Mouse (Mus musculus) CD4-positive, CD25-positive, alpha-beta regulatory T cell, adult 2 months (primary cell): ENCODE data around the gene Cacna2d4.

Experiments
- DNase-seq: peaks from one replicate; pipeline ENCODE4 v3.0.0-alpha.2; 2012; ENCODE audit warnings: low read depth, low spot score

Gene Cacna2d4

GRCm38 (mm10) chr6:119310176-119310575 lies 73.8 kb downstream of the Cacna2d4 start:
- no peak for DNase-seq

DNA sequence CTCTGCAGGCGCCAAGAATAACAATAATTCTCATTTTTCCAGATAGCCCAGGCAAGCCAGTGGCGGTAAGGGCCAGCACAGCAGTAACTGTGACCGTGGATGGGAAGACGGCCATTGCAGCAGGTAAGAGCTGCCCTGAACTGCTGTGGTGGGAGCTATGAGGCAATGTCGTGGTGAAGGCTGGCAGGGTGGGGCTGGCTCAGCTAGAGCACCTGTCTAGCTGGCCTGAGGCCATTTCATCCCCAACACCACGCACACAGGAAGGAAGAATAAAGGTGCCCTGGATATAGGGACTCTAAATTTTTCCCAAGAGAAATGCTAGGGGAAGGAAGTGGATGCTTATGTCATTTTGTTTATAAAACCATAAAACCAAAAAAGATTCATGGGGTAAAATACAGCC lies 76.1 kb downstream of the Cacna2d4 start:
- no peak for DNase-seq

DNA sequence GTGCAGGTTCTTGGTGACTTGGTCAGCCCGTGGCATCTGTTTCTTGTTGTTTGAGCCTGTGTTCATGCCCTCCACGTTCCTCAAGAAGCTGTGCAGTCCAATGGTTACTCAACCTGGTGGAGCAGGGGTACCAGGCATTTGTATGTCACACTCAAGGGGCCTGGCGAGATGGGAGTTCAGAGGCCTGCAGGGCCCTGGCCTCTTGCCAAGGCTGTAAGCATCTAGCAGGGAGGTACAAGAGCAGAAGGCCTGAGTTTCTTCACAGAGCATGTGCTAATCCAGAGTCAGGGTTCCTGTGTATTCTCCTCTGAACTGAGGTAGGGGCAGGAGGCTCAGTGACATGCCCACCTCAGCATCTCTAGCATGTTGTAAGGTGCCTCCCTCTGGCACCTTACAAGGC lies 76.8 kb downstream of the Cacna2d4 start:
- no peak for DNase-seq

GRCm38 (mm10) chr6:119313588-119314375 lies 77.5 kb downstream of the Cacna2d4 start:
- no peak for DNase-seq

- DNase-seq, result no peak
These were observed 78.6 kb downstream of the Cacna2d4 start for GRCm38 (mm10) chr6:119314751-119315476.

DNA sequence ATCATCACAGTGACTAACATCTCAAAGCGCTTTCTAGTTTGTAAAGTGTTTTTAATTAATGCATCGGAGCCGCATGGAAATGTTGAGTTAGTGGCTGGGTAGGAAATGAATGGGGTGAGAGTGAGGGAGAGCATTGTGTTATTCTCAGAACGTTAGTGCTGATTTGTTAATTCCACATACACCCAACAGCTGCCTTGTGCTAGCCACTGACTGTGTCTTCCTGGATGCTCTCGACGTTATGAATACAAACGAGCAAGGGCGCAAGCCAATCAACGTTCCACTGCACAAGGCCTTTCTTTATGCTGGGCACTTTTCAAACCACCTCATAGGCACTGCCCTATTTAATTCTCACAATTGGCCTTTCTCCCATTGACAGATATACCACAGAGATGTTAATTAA lies 82.4 kb downstream of the Cacna2d4 start:
- DNase-seq, result no peak

- DNase-seq, result peak; percentile 19
These were observed 83.0 kb downstream of the Cacna2d4 start for GRCm38 (mm10) chr6:119319358-119319757.

- no peak for DNase-seq
These were observed 84.2 kb downstream of the Cacna2d4 start for GRCm38 (mm10) chr6:119320481-119320880.

DNA sequence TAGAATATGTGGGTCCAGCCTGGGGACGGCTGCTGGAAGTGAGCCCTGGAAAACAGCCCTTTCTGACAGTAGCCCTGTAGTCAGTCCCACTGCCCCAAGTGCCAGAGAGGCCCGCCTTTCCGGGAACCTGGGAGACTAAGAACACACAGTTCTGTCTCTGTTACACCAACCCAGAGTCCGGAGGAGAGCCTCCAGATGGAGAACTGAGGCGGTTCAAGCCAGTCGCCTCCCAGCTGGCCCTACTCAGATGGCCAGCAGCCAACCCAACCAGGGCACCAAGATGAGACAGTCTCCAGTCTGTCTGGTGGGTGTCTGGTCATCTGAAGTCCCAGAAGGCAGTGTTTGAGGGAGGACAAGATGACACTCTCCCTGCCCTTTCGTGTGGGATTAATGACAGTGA lies 85.4 kb downstream of the Cacna2d4 start:
- no peak for DNase-seq

DNA sequence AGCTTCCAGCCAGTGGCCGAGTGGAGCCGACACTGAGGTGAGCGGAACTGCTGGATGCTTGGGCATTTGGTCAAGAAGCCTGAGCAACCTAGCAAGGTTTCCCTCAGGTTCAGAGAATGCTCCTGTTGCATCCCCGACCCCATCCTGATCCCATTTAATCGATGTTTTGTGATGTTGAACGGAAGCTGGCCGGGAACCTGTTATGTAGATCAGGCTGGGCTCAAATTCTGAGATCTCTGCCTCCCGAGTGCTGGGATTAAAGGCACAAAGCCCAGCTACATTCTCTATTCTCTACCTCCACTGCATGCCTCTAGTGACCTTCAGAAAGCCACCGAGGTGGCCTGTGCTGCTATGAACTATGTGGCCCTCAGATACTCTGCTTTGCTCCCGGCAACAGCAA lies 88.5 kb downstream of the Cacna2d4 start:
- DNase-seq, result no peak

GRCm38 (mm10) chr6:119325978-119326377 lies 89.7 kb downstream of the Cacna2d4 start:
- DNase-seq, result no peak

DNA sequence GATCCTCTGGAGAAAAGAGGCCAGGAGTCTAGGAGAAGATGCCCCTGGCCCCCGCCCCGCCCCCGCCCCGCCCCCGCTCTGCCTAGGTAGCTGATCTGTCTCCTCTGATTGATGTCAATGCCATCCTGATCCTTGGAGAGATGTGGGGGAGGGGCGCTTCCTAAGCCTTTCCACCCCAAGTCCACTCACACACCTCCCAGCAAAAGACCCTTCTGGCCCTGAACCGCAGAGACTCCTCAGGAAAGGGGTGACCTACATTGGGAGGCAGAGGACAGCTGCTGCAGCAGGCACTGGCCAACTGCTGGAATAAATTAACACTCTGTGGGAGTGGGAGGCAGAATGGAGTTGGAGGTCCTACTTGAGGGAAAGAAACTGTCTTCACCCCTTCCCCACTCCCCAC lies 90.2 kb downstream of the Cacna2d4 start:
- DNase-seq, result no peak

- no peak for DNase-seq
These were observed 92.3 kb downstream of the Cacna2d4 start for GRCm38 (mm10) chr6:119328521-119329115.

DNA sequence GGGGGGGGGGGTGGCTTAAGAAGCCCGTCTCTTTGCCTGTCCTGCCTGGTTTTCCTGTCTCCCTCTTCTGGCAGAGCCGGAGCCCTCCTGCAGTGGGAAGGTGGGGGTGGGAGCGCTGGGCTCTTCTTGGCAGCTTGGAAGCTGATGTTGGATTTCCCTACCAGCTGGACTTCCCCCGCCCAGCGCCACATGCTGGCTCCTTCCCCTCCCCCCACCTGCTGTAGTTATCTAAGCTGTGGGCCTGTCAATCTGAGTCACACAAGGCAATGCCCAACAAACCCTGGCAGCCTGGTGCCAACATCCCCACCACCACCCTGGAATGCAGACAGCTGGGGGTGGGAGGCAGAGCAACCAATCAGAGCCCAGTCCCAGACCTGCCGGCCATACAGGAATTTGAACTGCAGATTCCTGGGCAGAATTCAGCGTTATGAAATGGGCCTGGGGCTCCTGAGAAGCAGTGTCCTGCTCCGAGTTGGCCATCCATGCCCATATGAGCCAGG lies 92.9 kb downstream of the Cacna2d4 start:
- DNase-seq, result no peak

- DNase-seq, result no peak
These were observed 93.6 kb downstream of the Cacna2d4 start for GRCm38 (mm10) chr6:119329936-119330335.

- DNase-seq, result peak; percentile 24
These were observed 94.2 kb downstream of the Cacna2d4 start, which contains the start of gene Lrtm2 for GRCm38 (mm10) chr6:119330506-119330905. TSS of gene Lrtm2 (minus strand) at chr6:119330766.

DNA sequence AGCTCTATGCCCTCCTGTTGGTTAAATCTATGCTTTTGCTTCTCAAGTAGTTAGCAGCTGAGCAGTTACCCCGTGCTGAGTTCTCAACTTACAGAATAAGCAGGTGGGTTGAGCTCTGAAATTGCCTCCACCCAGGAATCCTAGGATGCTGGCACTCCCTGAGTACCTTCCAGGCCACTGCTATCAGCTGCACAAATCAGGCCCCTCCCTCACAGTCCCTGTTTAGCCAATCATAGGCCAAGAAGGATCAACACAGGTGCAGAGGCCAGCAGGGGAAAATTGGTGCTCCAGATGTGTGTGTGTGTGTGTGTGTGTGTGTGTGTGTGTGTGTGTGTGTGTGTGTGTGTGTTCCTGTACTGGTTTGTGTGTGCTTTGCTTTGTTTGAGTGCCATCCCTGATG lies 95.8 kb downstream of the Cacna2d4 start:
- no peak for DNase-seq

- DNase-seq, result no peak
These were observed 96.9 kb downstream of the Cacna2d4 start for GRCm38 (mm10) chr6:119333202-119333601.

GRCm38 (mm10) chr6:119333831-119334230 lies 97.5 kb downstream of the Cacna2d4 start:
- no peak for DNase-seq

GRCm38 (mm10) chr6:119336124-119336523 lies 99.8 kb downstream of the Cacna2d4 start:
- peak; percentile 69 for DNase-seq

GRCm38 (mm10) chr6:119337287-119337686 lies 101.0 kb downstream of the Cacna2d4 start:
- DNase-seq, result peak; percentile 17
